Comparison of ENCODE assay signal across 10 mouse cellular contexts in the genomic region with DNA sequence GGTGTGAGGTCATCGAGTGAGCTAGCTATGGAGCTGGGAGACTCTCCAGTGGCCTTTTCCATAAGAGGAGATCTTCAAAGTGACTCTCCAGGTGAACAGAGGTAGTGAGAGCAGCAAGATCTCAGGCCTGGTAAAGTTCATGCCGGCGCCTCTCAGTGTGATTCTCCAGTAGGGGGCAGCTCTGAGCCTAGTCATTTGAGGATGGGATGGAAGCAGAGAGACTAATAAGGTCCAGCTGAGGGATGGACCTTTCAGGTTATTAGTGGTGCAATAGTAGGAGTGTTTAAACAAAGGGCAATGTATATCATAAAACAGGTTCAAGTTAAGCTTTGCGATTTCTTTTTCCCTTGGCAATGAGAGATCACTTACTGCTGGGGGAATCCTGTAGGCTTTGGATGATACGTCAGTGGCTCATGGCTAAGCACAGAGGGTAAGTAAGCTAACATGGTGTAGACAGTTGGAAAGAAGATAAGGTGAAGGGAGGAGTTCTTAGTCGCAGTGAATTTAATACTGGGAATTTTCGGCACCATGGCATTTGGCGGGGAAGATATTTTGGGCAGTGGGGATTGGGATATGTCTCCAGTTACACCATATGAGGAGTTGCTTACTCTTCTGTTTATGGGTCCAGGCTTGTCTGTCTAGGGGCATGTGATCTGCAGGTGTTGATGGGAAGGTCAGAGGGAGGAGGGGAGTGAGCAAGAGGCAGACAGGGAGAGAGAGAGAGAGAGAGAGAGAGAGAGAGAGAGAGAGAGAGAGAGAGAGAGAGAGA. TPM values are rescaled to one million over a fixed set of nuclear protein-coding genes. Genes with fewer than 3 reads are reported as not detected.
DNase-seq lines count a peak whose midpoint lies in the region; ATAC-seq and TF ChIP-seq lines count a peak whose summit lies in the region.
"Had no signal": no experiment of that assay in that cellular context is flagged by ENCODE, and none has a peak within 500 bp of the region (broad histone marks: within the 10 kb centered on the region; RNA-seq: fewer than 3 reads in every experiment).

No protein-coding gene starts in this region.

- no peaks in the 10 kb centered on the region for H3K36me3 ChIP-seq in testis, adult 2 months (ENCODE audit: control insufficient read depth, insufficient read depth, low read length)
- H3K36me3 ChIP-seq in heart, embryonic 12.5 days, result no peaks in the 10 kb centered on the region

- H3K9me3 ChIP-seq in heart, embryonic 12.5 days (replicated peaks), result no peaks in the 10 kb centered on the region

- H3K4me2 ChIP-seq in heart, embryonic 12.5 days, result no peak overlapping the region

- no peak overlapping the region for H3K4me3 ChIP-seq in gastrocnemius, adult 2 months
- no peak overlapping the region for H3K4me3 ChIP-seq in testis, adult 2 months (ENCODE audit: control insufficient read depth, low read depth, low read length)
- H3K4me3 ChIP-seq in heart, embryonic 12.5 days, result no peak overlapping the region
- H3K4me3 ChIP-seq: myocyte had no signal

- peak; percentile 56 for DNase-seq in gastrocnemius, adult 2 months
- DNase-seq in gastrocnemius, postnatal 4 days (ENCODE audit: low spot score in 2 of 2), result no peak
- no peak for DNase-seq in testis, postnatal 10 days (ENCODE audit: low spot score)
- DNase-seq in lung, postnatal 14 days, result peak; percentile 60
- DNase-seq in thymus, postnatal 25 days, result no peak

- no peak for TF ChIP-seq POLR2A in testis, adult 2 months (IDR thresholded peaks at IDR 0.05; ENCODE audit: control insufficient read depth, low read depth, low read length)

- H3K27me3 ChIP-seq in testis, adult 2 months (ENCODE audit: control insufficient read depth, insufficient read depth, low read length), result no peaks in the 10 kb centered on the region
- no peaks in the 10 kb centered on the region for H3K27me3 ChIP-seq in heart, embryonic 12.5 days (replicated peaks)

- peak overlapping the region; percentile 78 for H3K27ac ChIP-seq in gastrocnemius, adult 2 months
- H3K27ac ChIP-seq in testis, adult 2 months (ENCODE audit: control insufficient read depth, insufficient read depth, low read depth, low read length), result no peak overlapping the region
- no peak overlapping the region for H3K27ac ChIP-seq in heart, embryonic 12.5 days (ENCODE audit: poor library complexity, severe bottlenecking)

- WGBS in heart, embryonic 12.5 days, result 43% methylated on average over 8 of the region's 8 CpGs

- intact Hi-C loops in gastrocnemius, adult 2 months (cut with DNase I), result no loop called here

- peak; percentile 67 for TF ChIP-seq CTCF in gastrocnemius, adult 2 months (IDR thresholded peaks at IDR 0.05)
- TF ChIP-seq CTCF in testis, adult 2 months (IDR thresholded peaks at IDR 0.05; ENCODE audit: control insufficient read depth, insufficient read depth, insufficient replicate concordance, low read depth, low read length), result peak; percentile 16; the same call in 1 of the 2 replicates

- H3K9ac ChIP-seq in heart, embryonic 12.5 days, result no peak overlapping the region

- H3K4me1 ChIP-seq in testis, adult 2 months (ENCODE audit: control insufficient read depth, insufficient read depth, low read length), result no peaks in the 10 kb centered on the region
- H3K4me1 ChIP-seq in heart, embryonic 12.5 days (replicated peaks), result peaks cover 31% of the 10 kb centered on the region

- peak; percentile 68 for ATAC-seq in granulocyte monocyte progenitor cell, adult 5-6 weeks (replicated peaks; ENCODE audit: poor library complexity, severe bottlenecking)
- no peak; the same call in 1 of the 2 replicates for ATAC-seq in heart, embryonic 12.5 days (ENCODE audit: insufficient number of reproducible peaks, low FRiP score)

RNA-seq across cellular contexts. Expression of a gene that starts 17.9 kb away (rescaled TPM):
- 10 to 100 TPM; 32.4 to 33.4 TPM for total RNA-seq in gastrocnemius, adult 2 months (2021)
- 10 to 100 TPM; 20.3 to 23.0 TPM for total RNA-seq in gastrocnemius, postnatal 4 days (2021)
- polyA plus RNA-seq in testis, adult 2 months (2012; rRNA removed), result 5.8 and 6.1 TPM in 2 replicates
- total RNA-seq in granulocyte monocyte progenitor cell, adult 5-6 weeks (2014; fragmentation: Nextera tagmentation), result 18.2 and 22.6 TPM in 2 replicates
- total RNA-seq in granulocyte monocyte progenitor cell, adult 5-6 weeks (2017), result 2.6 and 2.9 TPM in 2 replicates
- 11.3 and 11.6 TPM in 2 replicates for polyA plus RNA-seq in heart, embryonic 12.5 days (2016; fragmentation: Nextera tagmentation; extraction: Ambion mirVana)

RNA-seq across cellular contexts. Expression of a gene that starts 47.2 kb away (rescaled TPM):
- under 1 TPM in 1 of 2 experiments, not detected in 1; 0.14 TPM for total RNA-seq in gastrocnemius, adult 2 months (2021)
- total RNA-seq in gastrocnemius, postnatal 4 days (2021), result under 1 TPM; 0.21 to 0.29 TPM
- 0.26 and 0.46 TPM in 2 replicates for polyA plus RNA-seq in testis, adult 2 months (2012; rRNA removed)
- total RNA-seq in granulocyte monocyte progenitor cell, adult 5-6 weeks (2014; fragmentation: Nextera tagmentation), result not detected in 2 replicates
- total RNA-seq in granulocyte monocyte progenitor cell, adult 5-6 weeks (2017), result not detected in 2 replicates
- 0.10 TPM in 1 of 2 replicates, not detected in the other for polyA plus RNA-seq in heart, embryonic 12.5 days (2016; fragmentation: Nextera tagmentation; extraction: Ambion mirVana)
- total RNA-seq: hematopoietic stem cell, adult 5-6 weeks had no signal
- polyA plus RNA-seq: myocyte had no signal

RNA-seq across cellular contexts. Expression of a gene that starts 48.4 kb away (rescaled TPM):
- not detected for total RNA-seq in gastrocnemius, adult 2 months (2021)
- total RNA-seq in gastrocnemius, postnatal 4 days (2021), result not detected
- not detected in 2 replicates for polyA plus RNA-seq in testis, adult 2 months (2012; rRNA removed)
- total RNA-seq in granulocyte monocyte progenitor cell, adult 5-6 weeks (2014; fragmentation: Nextera tagmentation), result not detected in 2 replicates
- total RNA-seq in granulocyte monocyte progenitor cell, adult 5-6 weeks (2017), result not detected in 2 replicates
- polyA plus RNA-seq in heart, embryonic 12.5 days (2016; fragmentation: Nextera tagmentation; extraction: Ambion mirVana), result not detected in 2 replicates
- total RNA-seq: hematopoietic stem cell, adult 5-6 weeks had no signal
- polyA plus RNA-seq: myocyte had no signal

Comparison
In these comparisons a context has a peak if more than half of its experiments do, and no peak if none do; other contexts are left out.
1. DNase-seq: peak in gastrocnemius, adult 2 months (single experiment) and lung, postnatal 14 days (single experiment); none in gastrocnemius, postnatal 4 days (0 of 2), testis, postnatal 10 days (single experiment) and thymus, postnatal 25 days (single experiment).